Mouse (Mus musculus) myocyte (in vitro differentiated cells): ENCODE measurements at regions not wholly inside any gene's neighbourhood (a gene's known extent, or its start where the extent isn't known, plus 50 kb on each side); places are given as distances from the start of the nearest gene placed in this dataset.

Experiments
- CEBPB ChIP-seq: IDR thresholded peaks from 2 replicates; pipeline ENCODE4 v1.6.1; 2011; ENCODE audit warnings: mild to moderate bottlenecking, moderate library complexity; ENCODE audit not compliant: poor library complexity, insufficient read depth, severe bottlenecking
- E2F4 ChIP-seq: IDR thresholded peaks from one replicate; pipeline ENCODE4 v1.6.1; 2011; ENCODE audit warnings: mild to moderate bottlenecking, control low read depth, moderate library complexity; ENCODE audit not compliant: insufficient read depth
- MAX ChIP-seq: IDR thresholded peaks from one replicate; pipeline ENCODE4 v1.6.1; 2011; ENCODE audit warnings: low read depth, mild to moderate bottlenecking, control low read depth
- MYOD1 ChIP-seq, 3 experiments: IDR thresholded peaks; one replicate each; pipeline ENCODE4 v1.6.1; 2011; ENCODE audit warnings: control low read depth in 2 of 3, low read depth in 2 of 3, mild to moderate bottlenecking in 2 of 3, moderate library complexity in 1 of 3; ENCODE audit not compliant: insufficient read length in 2 of 3, control insufficient read depth in 1 of 3
- MYOG ChIP-seq, 3 experiments: IDR thresholded peaks; one replicate each; pipeline ENCODE4 v1.6.1; 2011; ENCODE audit warnings: control low read depth in 2 of 3, low read depth in 2 of 3, mild to moderate bottlenecking in 2 of 3; ENCODE audit not compliant: insufficient read length in 2 of 3, control insufficient read depth in 1 of 3, insufficient read depth in 1 of 3
- POLR2A ChIP-seq: IDR thresholded peaks from one replicate; pipeline ENCODE4 v1.6.1; 2011; ENCODE audit warnings: low read depth, mild to moderate bottlenecking, control low read depth, moderate library complexity; ENCODE audit not compliant: insufficient read length
- POLR2AphosphoS2 ChIP-seq: IDR thresholded peaks from one replicate; pipeline ENCODE4 v1.6.1; 2011; ENCODE audit warnings: low read depth, control low read depth; ENCODE audit not compliant: insufficient read length
- REST ChIP-seq: IDR thresholded peaks from one replicate; pipeline ENCODE4 v1.6.1; 2011; ENCODE audit warnings: mild to moderate bottlenecking, control low read depth, moderate library complexity; ENCODE audit not compliant: insufficient read depth, insufficient read length
- SRF ChIP-seq: IDR thresholded peaks from one replicate; pipeline ENCODE4 v1.6.1; 2011; ENCODE audit warnings: low read depth; ENCODE audit not compliant: control insufficient read depth, insufficient read length
- TCF12 ChIP-seq: IDR thresholded peaks from one replicate; pipeline ENCODE4 v1.6.1; 2011; ENCODE audit warnings: mild to moderate bottlenecking, control low read depth; ENCODE audit not compliant: poor library complexity, insufficient read depth, severe bottlenecking
- TCF3 ChIP-seq: IDR thresholded peaks from one replicate; pipeline ENCODE4 v1.6.1; 2011; ENCODE audit warnings: low read depth, control low read depth; ENCODE audit not compliant: insufficient read length
- USF1 ChIP-seq: IDR thresholded peaks from one replicate; pipeline ENCODE4 v1.6.1; 2011; ENCODE audit warnings: low read depth, mild to moderate bottlenecking, control low read depth, moderate library complexity

DNA sequence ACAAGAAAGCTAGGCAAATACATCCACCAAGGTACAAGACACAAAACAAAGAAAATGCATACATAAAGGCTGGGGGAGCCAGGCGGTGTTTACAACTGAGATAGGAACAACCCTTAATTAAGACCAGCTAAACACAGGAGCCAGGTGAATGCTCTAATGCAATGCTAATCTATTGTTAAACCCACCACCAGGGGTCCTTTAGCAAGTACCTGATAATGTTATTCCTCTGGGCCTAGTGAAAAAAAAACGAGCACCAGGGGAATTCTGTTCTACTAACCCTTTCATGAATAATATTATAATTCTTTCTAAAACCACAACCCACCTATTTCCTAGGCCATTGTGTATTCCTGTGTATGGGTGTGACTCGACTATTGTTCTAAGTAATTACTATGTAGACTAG lies 61.5 kb upstream of the Slc4a10 start:
- no peak for TF ChIP-seq MYOD1 (IDR thresholded peaks at IDR 0.05; ENCODE audit: control insufficient read depth in 1 of 3, insufficient read length in 2 of 3, low read depth in 2 of 3)
- TF ChIP-seq POLR2A = no peak
- no peak for TF ChIP-seq SRF
- no peak for TF ChIP-seq E2F4
- TF ChIP-seq TCF12 = no peak
- TF ChIP-seq MAX = no peak
- TF ChIP-seq REST = no peak
- TF ChIP-seq USF1 = no peak
- no peak for TF ChIP-seq CEBPB
- no peak for TF ChIP-seq MYOG (IDR thresholded peaks at IDR 0.05; ENCODE audit: control insufficient read depth in 1 of 3, insufficient read depth in 1 of 3, insufficient read length in 2 of 3, low read depth in 2 of 3)
- no peak for TF ChIP-seq POLR2AphosphoS2
- TF ChIP-seq TCF3 = no peak
